Mouse (Mus musculus) brown adipose tissue, adult 24 weeks (tissue): Measurements from ENCODE around the gene Rnf212b. TPM values are rescaled to one million over a fixed set of nuclear protein-coding genes. Genes with fewer than 3 reads are reported as not detected.

ENCODE experiments used
- H3K27ac ChIP-seq: fragments of 200-500 bp; replicated peaks from 2 replicates; pipeline ENCODE4 v1.5.1; 2012; ENCODE audit warnings: low read depth, mild to moderate bottlenecking, low read length
- H3K4me1 ChIP-seq: fragments of 200-500 bp; 2 replicates; pipeline ENCODE4 v1.6.1; 2012; ENCODE audit warnings: low read length, mixed read lengths; ENCODE audit not compliant: control insufficient read depth, insufficient read depth, insufficient read length
- H3K4me3 ChIP-seq: fragments of 200-500 bp; 2 replicates; pipeline ENCODE4 v1.5.1; 2012; ENCODE audit warnings: low read depth, mild to moderate bottlenecking, low read length, moderate library complexity; ENCODE audit not compliant: insufficient read depth
- polyA plus RNA-seq: library from polyadenylated mRNA; stranded (reverse); fragments of >200 nt; gene quantifications from 2 replicates; pipeline ENCODE4 v1.2.4, GENCODE M21; 2012; ENCODE audit not compliant: missing spikeins, insufficient read depth, insufficient read length

Gene Rnf212b
- polyA plus RNA-seq, 1 experiment = 2.0 TPM

DNA sequence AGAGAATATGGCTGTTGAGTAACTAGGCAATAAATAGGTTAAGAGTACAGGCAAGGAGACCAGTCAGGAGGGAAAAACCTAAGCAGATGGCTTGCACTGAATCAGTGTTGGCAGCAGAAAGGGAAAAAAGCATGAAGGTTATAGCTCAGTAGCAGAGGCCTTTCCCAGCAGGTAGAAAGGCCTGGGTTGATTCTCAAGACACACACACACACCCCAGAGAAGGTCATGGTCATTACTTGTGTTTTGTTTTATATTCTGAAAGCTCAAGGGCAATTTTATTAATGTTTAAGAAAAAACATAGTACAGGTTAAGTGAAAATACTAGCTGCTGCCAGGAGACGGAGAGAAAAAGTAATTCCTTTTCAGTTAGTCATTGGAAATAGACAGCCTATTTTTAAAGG lies 9.8 kb downstream of the Rnf212b start:
- H3K4me3 ChIP-seq = no peak overlapping the region
- no peak overlapping the region for H3K27ac ChIP-seq
- no peaks in the 10 kb centered on the region for H3K4me1 ChIP-seq

DNA sequence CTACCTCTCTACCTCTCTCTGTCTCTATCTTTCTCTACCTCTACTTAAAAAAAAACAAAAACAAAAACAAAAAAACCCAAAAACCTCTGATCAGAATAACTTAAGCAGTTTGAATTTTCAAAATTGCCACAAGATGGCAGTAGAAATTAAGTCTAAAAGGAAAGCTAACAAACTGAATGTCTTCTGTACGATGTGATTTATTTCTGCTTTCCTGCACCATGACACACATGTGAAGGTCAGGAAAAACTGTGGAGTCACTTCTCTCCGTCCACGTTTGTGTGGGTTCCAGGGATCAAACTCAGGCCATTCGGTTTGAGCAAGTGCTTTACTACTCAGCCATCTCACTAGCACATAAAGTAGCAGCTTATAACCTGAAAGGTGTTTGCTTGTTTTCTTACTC lies 29.5 kb downstream of the Rnf212b start:
- Histone ChIP-seq H3K4me1 (no peaks in the 10 kb centered on the region), H3K4me3 (peak overlapping the region; percentile 27), H3K27ac (no peak overlapping the region)

DNA sequence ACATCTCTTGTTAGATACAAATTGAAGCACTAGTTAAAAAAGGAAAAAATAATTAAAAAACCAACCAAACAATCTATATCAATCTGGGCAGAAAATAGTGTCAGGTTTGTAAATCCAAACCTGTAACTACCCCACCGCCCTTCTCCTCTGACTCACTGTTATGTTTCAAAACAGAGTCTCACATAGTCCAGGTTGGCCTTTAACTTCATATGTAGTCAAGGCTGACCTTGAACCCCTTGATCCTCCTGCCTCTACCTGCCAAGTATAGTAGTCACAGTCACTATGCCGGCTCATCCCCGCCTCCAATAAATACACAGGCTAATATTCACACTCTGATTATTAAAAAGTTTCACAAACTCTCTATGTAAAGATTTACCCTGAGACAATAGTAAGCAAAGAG lies 41.8 kb downstream of the Rnf212b start:
- H3K27ac ChIP-seq = no peak overlapping the region
- H3K4me1 ChIP-seq = no peaks in the 10 kb centered on the region
- H3K4me3 ChIP-seq = no peak overlapping the region

DNA sequence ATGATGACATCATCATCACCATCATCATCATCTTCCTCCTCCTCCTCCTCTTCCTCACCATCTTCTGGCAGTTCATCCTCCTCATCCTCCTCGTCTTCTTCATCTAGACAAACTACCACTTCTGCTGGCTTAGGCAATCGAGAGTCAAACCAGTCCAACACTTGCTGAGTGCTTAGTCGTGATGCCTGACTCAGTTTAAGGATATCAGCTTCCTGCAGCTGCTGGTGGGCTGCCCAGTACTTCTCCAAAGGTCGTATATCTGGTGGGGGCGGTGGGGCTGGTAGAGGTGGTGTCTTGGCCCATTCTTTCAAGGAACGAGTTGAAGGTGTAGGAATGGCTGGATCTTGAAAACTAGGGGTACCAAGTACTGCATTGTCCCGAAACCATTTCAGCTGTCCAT lies 42.8 kb downstream of the Rnf212b start:
- H3K4me3 ChIP-seq = no peak overlapping the region
- H3K4me1 ChIP-seq = no peaks in the 10 kb centered on the region
- no peak overlapping the region for H3K27ac ChIP-seq

DNA sequence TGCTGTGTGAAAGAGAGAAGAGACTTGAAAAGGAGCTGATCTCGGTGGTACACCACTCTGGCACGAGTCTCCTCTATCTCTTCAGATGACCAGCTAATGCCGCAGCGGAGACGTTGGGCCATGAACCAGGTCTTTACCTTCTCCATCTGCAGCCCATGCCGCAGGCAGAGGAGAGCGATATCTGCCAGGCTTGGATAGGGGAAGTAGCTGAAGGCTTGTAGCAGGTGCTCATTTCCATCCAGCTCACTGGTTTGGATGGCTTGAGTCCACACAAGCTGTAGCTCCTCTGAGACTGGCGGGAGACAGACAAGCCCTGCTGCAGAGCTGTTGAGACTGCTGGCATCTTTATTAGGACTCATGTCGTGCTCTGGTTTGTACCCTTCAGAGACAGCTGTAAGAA lies 44.0 kb downstream of the Rnf212b start:
- Histone ChIP-seq H3K4me3 (no peak overlapping the region), H3K27ac (no peak overlapping the region)

DNA sequence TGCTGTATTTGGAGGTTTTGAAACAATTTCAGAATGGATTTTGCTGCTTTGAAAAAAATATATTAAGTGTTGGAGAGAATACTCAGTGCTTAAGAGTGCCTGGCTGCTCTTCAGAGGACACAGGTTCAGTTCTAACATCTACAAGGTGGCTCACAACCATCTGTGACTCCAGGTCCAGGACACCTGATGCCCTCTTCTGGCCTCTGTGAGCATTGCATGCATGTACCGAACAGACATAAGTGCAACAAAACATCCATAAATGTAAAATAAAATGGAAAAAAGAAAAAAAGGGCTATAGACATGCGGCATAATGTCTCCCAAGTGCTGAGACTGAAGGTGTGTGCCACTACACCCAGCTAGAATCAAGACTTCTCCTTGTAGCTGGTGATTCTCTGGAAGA lies 46.6 kb downstream of the Rnf212b start:
- no peaks in the 10 kb centered on the region for H3K4me1 ChIP-seq
- no peak overlapping the region for H3K27ac ChIP-seq
- H3K4me3 ChIP-seq = no peak overlapping the region

More for the DNA sequence above, 44.0 kb downstream of the Rnf212b start:
- H3K4me1 ChIP-seq = no peaks in the 10 kb centered on the region

DNA sequence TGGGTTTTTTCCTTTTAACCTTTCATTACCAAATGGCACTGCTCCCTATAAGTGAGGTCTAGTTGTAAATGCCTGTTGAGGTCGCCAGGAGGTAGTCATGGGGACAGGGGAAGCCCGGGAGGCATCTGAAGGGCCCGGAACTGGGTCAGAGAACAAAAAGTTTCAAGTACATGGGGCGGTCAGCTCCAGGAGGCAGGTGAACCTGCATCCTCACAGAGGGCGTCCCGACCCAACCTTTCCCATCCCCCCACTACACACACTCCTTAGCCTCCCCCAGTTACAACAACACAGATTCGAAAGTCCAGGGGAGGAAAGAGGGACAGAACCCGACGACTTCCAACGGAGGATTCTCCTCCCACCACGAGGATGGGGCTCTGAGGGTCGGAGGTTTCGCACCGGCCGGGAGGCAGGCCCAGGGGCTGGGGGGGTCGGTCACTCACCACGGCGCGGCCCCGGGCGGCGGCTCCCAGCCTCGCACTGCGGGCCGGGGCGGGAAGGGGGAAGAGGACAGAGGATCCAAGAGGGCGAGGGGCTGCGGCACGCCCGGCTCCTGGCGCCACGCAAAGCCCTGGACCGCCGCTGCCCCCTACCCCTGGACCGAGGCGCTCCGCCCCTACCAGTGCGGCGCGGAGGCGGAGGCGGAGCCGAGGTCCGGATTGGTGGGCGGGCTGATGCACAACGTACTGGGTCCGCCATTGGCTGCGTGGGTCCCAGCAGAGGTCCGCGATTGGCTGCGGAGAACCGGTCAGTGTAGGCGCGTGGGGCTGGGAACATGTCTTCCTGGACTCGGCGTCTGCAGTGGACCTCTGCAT lies 49.8 kb downstream of the Rnf212b start:
- peak overlapping the region; percentile 78 for H3K4me3 ChIP-seq
- no peaks in the 10 kb centered on the region for H3K4me1 ChIP-seq
- H3K27ac ChIP-seq = no peak overlapping the region; the same call in none of the 2 replicates

DNA sequence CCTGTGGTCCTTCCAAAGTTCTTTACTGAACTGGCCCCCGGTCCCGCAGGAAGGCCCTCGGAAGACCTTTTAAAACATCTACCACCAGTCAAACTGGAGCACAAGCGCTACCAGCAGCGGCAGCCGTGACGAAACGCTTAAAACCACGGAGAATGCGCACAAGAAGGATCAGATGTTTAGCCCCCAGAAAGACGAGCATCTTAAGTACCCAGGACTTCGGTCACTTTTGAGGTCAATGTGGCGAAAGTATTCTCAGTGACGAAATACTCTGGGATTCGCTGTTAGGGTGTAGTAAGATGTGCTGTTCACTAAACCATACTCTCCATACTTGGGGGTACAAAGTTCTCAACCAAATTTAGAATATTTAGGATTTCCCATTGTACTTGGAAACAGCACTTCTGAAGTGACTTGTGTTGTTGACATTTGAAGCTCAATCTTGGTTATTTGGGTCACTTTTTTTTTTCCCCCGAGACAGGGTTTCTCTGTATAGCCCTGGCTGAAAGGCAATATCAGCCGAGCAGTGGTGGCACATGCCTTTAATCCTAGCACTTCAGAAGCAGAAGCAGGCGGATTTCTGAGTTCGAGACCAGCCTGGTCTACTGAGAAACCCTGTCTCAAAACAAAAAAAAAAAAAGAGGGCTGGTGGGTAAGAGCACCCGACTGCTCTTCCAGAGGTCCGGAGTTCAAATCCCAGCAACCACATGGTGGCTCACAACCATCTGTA lies 50.5 kb downstream of the Rnf212b start:
- no peak overlapping the region; the same call in 1 of the 2 replicates for H3K27ac ChIP-seq
- H3K4me1 ChIP-seq = no peaks in the 10 kb centered on the region
- peak overlapping the region; percentile 76 for H3K4me3 ChIP-seq

DNA sequence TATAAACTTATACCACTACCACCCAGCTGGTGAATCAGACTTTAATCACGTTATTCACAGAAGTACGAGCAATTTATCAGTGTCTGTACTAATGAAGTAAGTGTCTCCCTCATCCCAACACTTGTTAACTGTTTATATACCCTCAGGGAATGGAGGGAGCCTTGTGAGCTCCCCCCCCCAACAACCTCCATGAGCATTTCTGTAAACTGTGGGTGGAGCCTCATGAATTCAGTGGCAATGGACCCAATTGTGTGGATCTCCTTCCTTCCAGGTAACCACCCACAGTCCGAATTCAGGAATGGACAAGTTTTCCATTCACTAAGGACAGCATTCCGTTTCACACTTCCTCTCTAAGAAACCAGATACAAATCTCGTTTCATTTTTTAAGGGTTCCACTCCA lies 51.7 kb downstream of the Rnf212b start:
- Histone ChIP-seq H3K27ac (no peak overlapping the region), H3K4me3 (no peak overlapping the region), H3K4me1 (no peaks in the 10 kb centered on the region)

DNA sequence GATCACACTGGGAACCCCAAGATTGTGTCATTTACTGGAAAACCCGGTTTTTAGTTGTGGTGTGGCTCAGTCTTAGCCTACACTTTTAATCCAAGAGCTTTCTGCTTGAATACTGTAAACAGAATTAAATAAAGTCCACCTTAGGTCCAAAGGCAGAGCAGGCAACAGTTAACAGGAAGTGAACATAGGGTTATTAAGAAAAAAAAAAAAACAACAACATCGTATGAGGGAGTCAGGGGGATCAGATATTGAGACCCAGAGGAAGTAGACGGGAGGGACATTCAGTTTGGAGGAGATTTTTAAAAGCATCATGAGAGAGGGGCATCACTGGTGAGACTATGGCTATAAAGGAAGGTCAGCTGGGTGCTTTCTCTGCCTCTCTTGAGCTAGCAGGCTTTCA lies 52.3 kb downstream of the Rnf212b start:
- Histone ChIP-seq H3K4me1 (no peaks in the 10 kb centered on the region), H3K27ac (no peak overlapping the region), H3K4me3 (no peak overlapping the region)

DNA sequence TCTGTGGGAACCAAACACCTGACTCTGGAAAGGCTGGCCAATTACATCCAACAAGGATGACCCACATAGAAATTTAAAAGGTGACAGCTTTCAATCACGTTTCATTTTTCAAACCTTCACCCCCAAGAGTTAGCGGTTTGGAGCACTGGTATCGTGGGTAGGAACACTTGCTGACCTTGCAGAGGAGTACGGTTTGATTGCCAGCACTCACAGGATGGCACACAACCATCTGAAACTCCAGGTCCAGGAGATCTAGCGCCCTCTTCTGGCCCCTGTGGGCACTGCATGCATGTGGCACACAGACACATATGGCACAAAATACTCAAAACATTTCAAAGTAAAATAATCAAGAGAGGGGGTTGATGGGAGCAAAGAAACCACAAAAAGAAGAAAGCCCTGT lies 53.0 kb downstream of the Rnf212b start:
- Histone ChIP-seq H3K4me1 (no peaks in the 10 kb centered on the region), H3K27ac (no peak overlapping the region), H3K4me3 (no peak overlapping the region)

DNA sequence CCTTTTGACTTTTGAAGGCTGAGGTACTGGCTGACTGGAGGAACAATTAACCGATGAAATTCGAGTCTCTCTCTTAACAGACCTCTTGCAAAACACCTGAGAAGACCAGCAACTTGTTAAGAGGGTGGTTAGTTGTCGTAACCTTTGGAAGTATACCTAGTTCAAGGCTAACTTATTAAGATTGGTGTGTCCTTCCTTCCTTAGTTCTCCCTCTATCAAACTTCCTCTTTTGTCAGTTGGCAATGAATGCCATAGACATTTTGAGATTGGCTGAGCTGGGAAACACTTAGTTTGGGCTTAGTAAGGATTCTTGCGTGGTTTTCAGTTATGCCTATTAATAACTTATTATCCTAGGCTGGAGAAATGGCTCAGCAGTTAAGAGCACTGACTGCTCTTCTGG lies 54.1 kb downstream of the Rnf212b start:
- Histone ChIP-seq H3K4me3 (no peak overlapping the region), H3K27ac (no peak overlapping the region), H3K4me1 (no peaks in the 10 kb centered on the region)

DNA sequence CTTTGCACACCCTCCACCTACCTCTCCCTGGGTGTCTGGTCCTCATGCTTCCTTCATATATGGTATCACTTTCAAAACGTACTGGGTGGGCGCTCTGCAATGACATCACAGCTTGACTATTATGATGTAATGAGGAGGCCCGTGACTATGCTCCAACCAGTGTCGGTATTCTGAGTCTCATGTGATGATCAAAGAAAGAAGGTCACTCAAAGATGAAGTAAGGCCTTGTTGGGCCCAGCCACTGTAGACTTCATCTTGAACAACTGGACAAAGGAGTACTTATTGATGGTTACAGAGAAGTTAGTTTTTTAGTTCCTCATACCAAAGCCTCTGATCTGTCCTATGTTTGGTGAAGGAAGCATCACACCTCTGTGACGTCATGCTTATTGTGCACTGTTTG lies 56.9 kb downstream of the Rnf212b start, which contains the start of gene Homez:
Gene Homez, minus strand, starts transcription at position 101 of the 400 bp plus-strand sequence.
- H3K4me3 ChIP-seq = no peak within 1 kb of the TSS

DNA sequence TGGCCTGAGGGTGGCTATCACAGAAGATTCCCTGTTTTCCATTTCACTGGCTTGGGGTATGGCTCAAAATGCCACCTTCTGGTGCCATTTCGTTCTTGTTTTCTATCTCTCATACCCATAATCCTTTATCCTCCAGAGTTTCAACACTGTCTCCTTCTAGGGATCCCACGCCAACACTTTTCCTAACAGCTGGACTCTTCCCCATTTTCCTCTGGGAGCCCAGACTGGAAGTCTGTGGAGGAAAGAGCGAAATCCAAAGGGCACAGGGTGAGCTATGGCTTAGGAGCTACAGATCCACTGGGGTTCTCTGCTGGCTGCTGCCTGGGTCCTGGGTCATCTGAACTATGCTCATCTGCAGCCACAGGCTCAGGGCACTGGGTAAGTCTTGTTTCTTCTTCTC lies 60.2 kb downstream of the Rnf212b start:
- H3K4me1 ChIP-seq = 0 out of 2 replicates have a peak, but pooled peaks cover 2% of the 10 kb centered on the region

More for the DNA sequence above, 56.9 kb downstream of the Rnf212b start, which contains the start of gene Homez:
- Histone ChIP-seq H3K4me1 (0 out of 2 replicates have a peak, but pooled peaks cover 2% of the 10 kb centered on the region), H3K27ac (no peak within 1 kb of the TSS)

DNA sequence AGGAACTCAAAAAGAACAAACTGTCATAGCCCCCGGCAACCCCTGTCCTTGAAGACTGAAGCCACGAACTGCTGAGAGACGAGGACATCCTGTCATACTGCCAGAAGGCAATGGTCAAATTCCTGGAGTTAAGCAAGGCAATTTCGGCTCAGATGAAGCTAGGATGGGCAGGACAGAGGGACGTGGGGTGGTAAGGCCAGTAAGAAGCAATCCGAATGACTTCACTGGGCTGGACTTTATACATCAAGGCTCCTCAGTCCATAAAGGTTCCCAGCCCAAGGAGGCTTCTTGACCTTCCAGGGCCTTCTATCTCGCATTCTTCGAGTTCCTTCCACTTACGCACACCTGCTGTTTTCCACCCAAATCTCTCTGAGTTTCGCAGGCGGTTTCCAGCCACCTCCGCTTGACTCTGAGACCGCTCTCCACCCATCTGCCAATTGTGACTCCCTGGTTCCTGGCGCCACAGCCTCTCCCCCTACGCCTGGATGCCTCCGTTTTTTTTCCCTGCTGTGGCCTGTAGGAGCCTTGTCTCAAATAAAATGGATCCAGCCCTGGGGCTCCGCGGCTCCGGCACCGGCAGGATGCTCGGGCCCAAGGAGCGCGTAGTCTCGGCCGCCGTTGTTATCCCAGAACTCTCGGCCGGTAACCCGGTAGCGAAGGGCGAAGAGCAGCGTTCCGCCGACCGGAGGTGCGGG lies 62.0 kb downstream of the Rnf212b start:
- H3K4me1 ChIP-seq = 0 out of 2 replicates have a peak, but pooled peaks cover 2% of the 10 kb centered on the region
- H3K27ac ChIP-seq = 0 out of 2 replicates have a peak overlapping the region, but pooled peaks have one; percentile 23
- peak overlapping the region; percentile 61 for H3K4me3 ChIP-seq

More for the DNA sequence above, 60.2 kb downstream of the Rnf212b start:
- H3K4me3 ChIP-seq = no peak overlapping the region
- H3K27ac ChIP-seq = no peak overlapping the region
